Mouse (Mus musculus): ENCODE measurements around the gene Comt. TPM values are rescaled to one million over a fixed set of nuclear protein-coding genes. Genes with fewer than 3 reads are reported as not detected.
A peak's percentile ranks its signal among the peaks of the same experiment; 100 is the strongest.

The Comt gene
- polyA plus RNA-seq, 1 experiment from 2014 or later: 128 TPM

DNA sequence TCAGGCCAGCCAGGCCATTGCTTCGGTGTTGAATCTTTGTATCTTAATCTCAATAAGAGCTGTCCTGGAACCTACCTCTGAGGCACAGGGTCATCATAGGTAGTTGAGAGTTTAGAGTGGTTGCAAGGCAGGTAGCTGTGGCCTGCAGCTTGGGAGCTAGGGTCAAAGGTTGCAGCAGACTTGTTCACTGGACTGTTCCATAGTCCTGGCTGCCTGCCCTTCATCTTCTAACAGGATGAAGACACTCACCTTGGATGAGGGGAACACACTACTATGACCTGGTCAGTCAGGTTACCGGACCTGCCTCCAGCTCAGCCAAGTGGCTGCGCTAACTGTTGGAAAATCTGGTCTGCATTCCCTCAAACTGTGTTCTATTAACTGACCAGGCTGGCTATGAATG is 35.5 kb downstream of the Comt start:
- H3K4me2 ChIP-seq (ENCODE audit: low read depth, low read length): no peak overlapping the region
- H3K9me3 ChIP-seq (replicated peaks; ENCODE audit: control insufficient read depth, low read length): no peaks in the 10 kb centered on the region
- H3K4me3 ChIP-seq (ENCODE audit: low read length): no peak overlapping the region
- H3K4me1 ChIP-seq (ENCODE audit: control insufficient read depth, insufficient read depth, low read length): peaks cover 49% of the 10 kb centered on the region
- H3K27me3 ChIP-seq (ENCODE audit: control insufficient read depth, insufficient read depth, low read length): no peaks in the 10 kb centered on the region
- H3K9ac ChIP-seq (ENCODE audit: low read length): no peak overlapping the region
- H3K36me3 ChIP-seq (ENCODE audit: control insufficient read depth, insufficient read depth): no peaks in the 10 kb centered on the region
- WGBS: 95% methylated on average over 3 of the region's 3 CpGs
- no peak for ATAC-seq (replicated peaks; ENCODE audit: extremely low read depth, insufficient read depth, low FRiP score)
- no peak overlapping the region for H3K27ac ChIP-seq (ENCODE audit: low read length)

DNA sequence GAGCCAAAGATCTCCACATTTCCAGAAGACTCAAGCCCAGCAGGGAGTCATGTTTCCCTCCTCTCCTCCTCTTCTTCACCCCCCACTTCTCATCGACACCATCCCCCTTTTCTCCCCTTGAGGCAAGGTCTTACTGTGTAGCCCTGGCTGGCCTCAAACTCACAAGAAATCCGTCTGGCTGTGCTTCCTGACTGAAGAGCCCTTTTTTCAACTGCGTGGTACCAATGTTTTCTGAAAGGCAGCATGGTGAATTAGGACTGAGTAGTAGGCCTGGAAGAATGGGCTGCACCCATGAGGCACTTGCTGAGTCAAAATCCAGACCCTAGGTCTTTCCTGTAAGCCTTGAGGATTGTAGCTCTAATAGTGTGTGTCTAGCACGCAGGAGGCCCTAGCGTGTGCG is 36.3 kb downstream of the Comt start:
- Histone ChIP-seq H3K27me3 (ENCODE audit: control insufficient read depth, insufficient read depth, low read length) (no peaks in the 10 kb centered on the region), H3K9ac (ENCODE audit: low read length) (no peak overlapping the region), H3K27ac (ENCODE audit: low read length) (no peak overlapping the region), H3K4me2 (ENCODE audit: low read depth, low read length) (no peak overlapping the region), H3K4me1 (ENCODE audit: control insufficient read depth, insufficient read depth, low read length) (peaks cover 47% of the 10 kb centered on the region), H3K36me3 (ENCODE audit: control insufficient read depth, insufficient read depth) (no peaks in the 10 kb centered on the region), H3K4me3 (ENCODE audit: low read length) (no peak overlapping the region), H3K9me3 (replicated peaks; ENCODE audit: control insufficient read depth, low read length) (no peaks in the 10 kb centered on the region)
- WGBS: 76% methylated on average over 6 of the region's 6 CpGs
- ATAC-seq (replicated peaks; ENCODE audit: extremely low read depth, insufficient read depth, low FRiP score): no peak

GRCm38 (mm10) chr16:18388583-18389435 is 37.8 kb downstream of the Comt start:
- H3K27me3 ChIP-seq (ENCODE audit: control insufficient read depth, insufficient read depth, low read length): no peaks in the 10 kb centered on the region
- WGBS: 87% methylated on average over 14 of the region's 14 CpGs
- no peak overlapping the region for H3K4me2 ChIP-seq (ENCODE audit: low read depth, low read length)
- no peaks in the 10 kb centered on the region for H3K9me3 ChIP-seq (replicated peaks; ENCODE audit: control insufficient read depth, low read length)
- no peaks in the 10 kb centered on the region for H3K36me3 ChIP-seq (ENCODE audit: control insufficient read depth, insufficient read depth)
- H3K27ac ChIP-seq (ENCODE audit: low read length): peak overlapping the region; percentile 8
- H3K4me3 ChIP-seq (ENCODE audit: low read length): no peak overlapping the region
- peaks cover 33% of the 10 kb centered on the region for H3K4me1 ChIP-seq (ENCODE audit: control insufficient read depth, insufficient read depth, low read length)
- ATAC-seq (replicated peaks; ENCODE audit: extremely low read depth, insufficient read depth, low FRiP score): no peak
- H3K9ac ChIP-seq (ENCODE audit: low read length): peak overlapping the region; percentile 37

GRCm38 (mm10) chr16:18387704-18388582 is 38.7 kb downstream of the Comt start:
- Histone ChIP-seq H3K4me1 (ENCODE audit: control insufficient read depth, insufficient read depth, low read length) (peaks cover 35% of the 10 kb centered on the region), H3K9ac (ENCODE audit: low read length) (peak overlapping the region; percentile 37), H3K36me3 (ENCODE audit: control insufficient read depth, insufficient read depth) (no peaks in the 10 kb centered on the region), H3K27me3 (ENCODE audit: control insufficient read depth, insufficient read depth, low read length) (no peaks in the 10 kb centered on the region), H3K4me3 (ENCODE audit: low read length) (no peak overlapping the region), H3K9me3 (replicated peaks; ENCODE audit: control insufficient read depth, low read length) (no peaks in the 10 kb centered on the region), H3K27ac (ENCODE audit: low read length) (peak overlapping the region; percentile 37), H3K4me2 (ENCODE audit: low read depth, low read length) (no peak overlapping the region)
- ATAC-seq (replicated peaks; ENCODE audit: extremely low read depth, insufficient read depth, low FRiP score): no peak
- 26% methylated on average over 6 of the region's 7 CpGs for WGBS

- ATAC-seq (replicated peaks; ENCODE audit: extremely low read depth, insufficient read depth, low FRiP score): no peak
- H3K4me1 ChIP-seq (ENCODE audit: control insufficient read depth, insufficient read depth, low read length): peaks cover 37% of the 10 kb centered on the region
- H3K36me3 ChIP-seq (ENCODE audit: control insufficient read depth, insufficient read depth): no peaks in the 10 kb centered on the region
- 0 out of 2 replicates have a peak overlapping the region, but pooled peaks have one; percentile 15 for H3K27ac ChIP-seq (ENCODE audit: low read length)
- no peak overlapping the region for H3K4me2 ChIP-seq (ENCODE audit: low read depth, low read length)
- H3K9ac ChIP-seq (ENCODE audit: low read length): 0 out of 2 replicates have a peak overlapping the region, but pooled peaks have one; percentile 16
- no peak overlapping the region for H3K4me3 ChIP-seq (ENCODE audit: low read length)
- no peaks in the 10 kb centered on the region for H3K27me3 ChIP-seq (ENCODE audit: control insufficient read depth, insufficient read depth, low read length)
- WGBS: 49% methylated on average over 3 of the region's 3 CpGs
- H3K9me3 ChIP-seq (replicated peaks; ENCODE audit: control insufficient read depth, low read length): no peaks in the 10 kb centered on the region
These were observed 39.7 kb downstream of the Comt start for GRCm38 (mm10) chr16:18386972-18387371.

DNA sequence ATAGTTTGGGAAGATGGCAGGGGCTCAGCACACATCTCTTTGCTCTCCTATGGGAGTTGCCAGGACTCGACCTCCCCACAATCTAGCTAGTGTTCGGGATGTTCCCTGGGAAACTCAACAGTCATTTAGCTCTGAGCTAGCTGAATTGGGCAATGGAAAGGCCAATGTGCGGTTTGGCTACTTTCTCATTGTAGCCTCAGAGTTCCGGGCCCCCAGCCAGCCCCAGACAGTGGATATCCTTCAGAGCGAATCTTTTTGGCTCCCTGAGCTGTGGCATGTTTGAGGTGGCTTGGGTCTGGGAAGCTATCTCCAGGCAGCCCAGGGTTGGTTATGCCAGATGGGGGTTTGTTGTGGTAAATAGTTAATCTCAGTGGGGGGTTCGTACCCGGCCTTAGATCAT is 40.2 kb downstream of the Comt start:
- H3K27me3 ChIP-seq (ENCODE audit: control insufficient read depth, insufficient read depth, low read length): no peaks in the 10 kb centered on the region
- no peak overlapping the region for H3K9ac ChIP-seq (ENCODE audit: low read length)
- H3K36me3 ChIP-seq (ENCODE audit: control insufficient read depth, insufficient read depth): no peaks in the 10 kb centered on the region
- H3K9me3 ChIP-seq (replicated peaks; ENCODE audit: control insufficient read depth, low read length): no peaks in the 10 kb centered on the region
- no peak overlapping the region for H3K27ac ChIP-seq (ENCODE audit: low read length)
- no peak overlapping the region for H3K4me2 ChIP-seq (ENCODE audit: low read depth, low read length)
- ATAC-seq (replicated peaks; ENCODE audit: extremely low read depth, insufficient read depth, low FRiP score): no peak
- H3K4me3 ChIP-seq (ENCODE audit: low read length): no peak overlapping the region
- peaks cover 37% of the 10 kb centered on the region for H3K4me1 ChIP-seq (ENCODE audit: control insufficient read depth, insufficient read depth, low read length)
- WGBS: 77% methylated on average over 7 of the region's 7 CpGs

GRCm38 (mm10) chr16:18385411-18385810 is 41.2 kb downstream of the Comt start:
- ATAC-seq (replicated peaks; ENCODE audit: extremely low read depth, insufficient read depth, low FRiP score): no peak
- no peaks in the 10 kb centered on the region for H3K9me3 ChIP-seq (replicated peaks; ENCODE audit: control insufficient read depth, low read length)
- H3K27me3 ChIP-seq (ENCODE audit: control insufficient read depth, insufficient read depth, low read length): no peaks in the 10 kb centered on the region
- no peaks in the 10 kb centered on the region for H3K36me3 ChIP-seq (ENCODE audit: control insufficient read depth, insufficient read depth)
- no peak overlapping the region for H3K4me2 ChIP-seq (ENCODE audit: low read depth, low read length)
- 65% methylated on average over 5 of the region's 5 CpGs for WGBS
- no peak overlapping the region for H3K4me3 ChIP-seq (ENCODE audit: low read length)
- H3K27ac ChIP-seq (ENCODE audit: low read length): no peak overlapping the region
- peaks cover 37% of the 10 kb centered on the region for H3K4me1 ChIP-seq (ENCODE audit: control insufficient read depth, insufficient read depth, low read length)
- no peak overlapping the region for H3K9ac ChIP-seq (ENCODE audit: low read length)

- WGBS: 89% methylated on average over 8 of the region's 8 CpGs
- Histone ChIP-seq H3K27me3 (ENCODE audit: control insufficient read depth, insufficient read depth, low read length) (no peaks in the 10 kb centered on the region), H3K4me3 (ENCODE audit: low read length) (no peak overlapping the region), H3K36me3 (ENCODE audit: control insufficient read depth, insufficient read depth) (no peaks in the 10 kb centered on the region), H3K4me1 (ENCODE audit: control insufficient read depth, insufficient read depth, low read length) (peaks cover 41% of the 10 kb centered on the region), H3K4me2 (ENCODE audit: low read depth, low read length) (no peak overlapping the region), H3K27ac (ENCODE audit: low read length) (no peak overlapping the region), H3K9me3 (replicated peaks; ENCODE audit: control insufficient read depth, low read length) (no peaks in the 10 kb centered on the region), H3K9ac (ENCODE audit: low read length) (no peak overlapping the region)
- no peak for ATAC-seq (replicated peaks; ENCODE audit: extremely low read depth, insufficient read depth, low FRiP score)
These were observed 42.0 kb downstream of the Comt start for GRCm38 (mm10) chr16:18384659-18385058.

DNA sequence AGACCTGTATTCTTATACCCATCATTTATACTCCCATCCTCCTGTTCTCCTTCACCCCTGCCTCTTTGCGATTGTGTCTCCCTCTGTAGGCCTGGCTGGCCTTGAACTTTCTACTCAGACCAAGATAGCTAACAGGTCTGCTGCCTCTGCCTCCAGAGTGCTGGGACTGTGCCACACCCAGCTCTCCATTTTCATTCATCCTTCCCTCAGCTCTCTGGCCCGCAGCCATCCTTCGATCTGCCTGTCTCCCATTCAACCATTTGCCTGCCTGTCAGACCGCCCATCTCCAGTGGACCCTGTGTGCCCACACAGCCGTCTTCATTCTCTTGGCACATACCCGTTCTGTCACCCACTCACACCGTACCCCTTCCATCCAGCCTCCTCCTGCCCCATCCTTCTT is 42.4 kb downstream of the Comt start:
- H3K27me3 ChIP-seq (ENCODE audit: control insufficient read depth, insufficient read depth, low read length): no peaks in the 10 kb centered on the region
- 81% methylated on average over 7 of the region's 7 CpGs for WGBS
- no peak overlapping the region for H3K27ac ChIP-seq (ENCODE audit: low read length)
- H3K9me3 ChIP-seq (replicated peaks; ENCODE audit: control insufficient read depth, low read length): no peaks in the 10 kb centered on the region
- H3K4me1 ChIP-seq (ENCODE audit: control insufficient read depth, insufficient read depth, low read length): peaks cover 45% of the 10 kb centered on the region
- no peak overlapping the region for H3K9ac ChIP-seq (ENCODE audit: low read length)
- H3K36me3 ChIP-seq (ENCODE audit: control insufficient read depth, insufficient read depth): no peaks in the 10 kb centered on the region
- H3K4me2 ChIP-seq (ENCODE audit: low read depth, low read length): no peak overlapping the region
- no peak for ATAC-seq (replicated peaks; ENCODE audit: extremely low read depth, insufficient read depth, low FRiP score)
- H3K4me3 ChIP-seq (ENCODE audit: low read length): no peak overlapping the region

Data from heart, embryonic 16.5 days (tissue).